Mouse (Mus musculus): ENCODE results near the gene Mast1.

- TF ChIP-seq GATA1 (IDR thresholded peaks at IDR 0.05; ENCODE audit: low read length), result no peak
- no peak for TF ChIP-seq TAL1 (IDR thresholded peaks at IDR 0.05; ENCODE audit: low read length)
Measured at GRCm38 (mm10) chr8:84946528-84947240, 9.5 kb upstream of the Mast1 start, which contains the start of gene Rtbdn.

Data from erythroblast, embryonic 14.5 days (primary cell).